Mouse (Mus musculus) megakaryocyte-erythroid progenitor cell, adult 5-6 weeks (primary cell): ENCODE results near the gene Sdccag8. TPM values are rescaled to one million over a fixed set of nuclear protein-coding genes. Genes with fewer than 3 reads are reported as not detected.

Experiments used
- ATAC-seq: replicated peaks from 2 replicates; pipeline ENCODE4 v1.8.0; 2016; ENCODE audit warnings: mild to moderate bottlenecking, inconsistent platforms; ENCODE audit not compliant: severe bottlenecking, poor library complexity, low FRiP score, low TSS enrichment
- total RNA-seq, 2 experiments: library from RNA; stranded (forward) in 1 of 2; stranded (reverse) in 1 of 2; fragments of 200-1000, 215-1000 nt in 1 of 2; fragments of >200 nt in 1 of 2; fragmentation: Nextera tagmentation in 1 of 2; gene quantifications; 2 replicates each; pipeline ENCODE4 v1.2.3; 2014 to 2017

Gene Sdccag8
- 4.9 and 11.9 TPM in 2 replicates for total RNA-seq (2014; fragmentation: Nextera tagmentation)
- 11.3 and 26.9 TPM in 2 replicates for total RNA-seq (2017)

- peak; percentile 92 for ATAC-seq
Observed at GRCm38 (mm10) chr1:176814591-176815062, at the start of gene Sdccag8. TSS of gene Sdccag8 (plus strand) at chr1:176814660.

- ATAC-seq: no peak
Observed at GRCm38 (mm10) chr1:176774533-176774932, 39.9 kb upstream of the Sdccag8 start.

- ATAC-seq: no peak
Observed at GRCm38 (mm10) chr1:176789326-176789725, 25.1 kb upstream of the Sdccag8 start.

GRCm38 (mm10) chr1:176792175-176792574 is 22.3 kb upstream of the Sdccag8 start:
- ATAC-seq: no peak

DNA sequence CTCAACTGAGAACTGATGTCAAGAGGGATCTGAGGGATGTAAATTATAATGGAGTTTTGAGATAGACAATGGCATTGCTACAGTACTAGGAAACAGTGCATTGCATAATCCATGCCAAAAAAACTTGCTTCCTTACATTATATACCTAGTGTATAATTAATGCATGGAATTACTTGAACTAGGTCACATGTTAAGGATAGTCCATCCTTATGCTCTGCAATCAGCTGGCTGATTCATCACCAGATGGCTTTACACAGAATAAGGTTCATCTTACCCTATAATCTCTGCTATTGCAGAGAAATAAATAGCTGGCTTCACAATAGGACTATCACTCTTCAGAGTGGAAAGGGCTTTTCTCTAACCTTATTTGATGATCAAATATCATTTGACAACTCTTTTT is 15.8 kb upstream of the Sdccag8 start:
- ATAC-seq: no peak

GRCm38 (mm10) chr1:176800728-176801365 is 13.6 kb upstream of the Sdccag8 start:
- ATAC-seq: peak; percentile 74

DNA sequence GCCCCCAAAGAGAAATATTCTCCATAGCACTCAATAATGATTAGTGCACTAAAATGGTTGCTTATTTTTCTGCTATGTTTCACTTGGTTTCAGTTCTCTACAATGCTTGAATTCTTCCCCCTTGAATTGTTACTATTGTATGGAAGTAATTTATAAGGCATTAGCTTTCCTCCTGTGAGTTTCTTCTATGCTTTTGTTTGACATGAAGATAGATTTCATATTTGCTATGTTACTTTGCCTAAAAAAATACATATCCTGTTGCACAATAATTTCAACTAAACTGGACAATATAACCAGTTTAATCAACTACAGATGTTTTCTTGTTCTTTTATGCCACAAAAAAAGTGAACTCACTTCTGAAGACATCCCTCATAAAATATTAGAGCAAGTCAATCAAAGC is 4.3 kb upstream of the Sdccag8 start:
- no peak for ATAC-seq

DNA sequence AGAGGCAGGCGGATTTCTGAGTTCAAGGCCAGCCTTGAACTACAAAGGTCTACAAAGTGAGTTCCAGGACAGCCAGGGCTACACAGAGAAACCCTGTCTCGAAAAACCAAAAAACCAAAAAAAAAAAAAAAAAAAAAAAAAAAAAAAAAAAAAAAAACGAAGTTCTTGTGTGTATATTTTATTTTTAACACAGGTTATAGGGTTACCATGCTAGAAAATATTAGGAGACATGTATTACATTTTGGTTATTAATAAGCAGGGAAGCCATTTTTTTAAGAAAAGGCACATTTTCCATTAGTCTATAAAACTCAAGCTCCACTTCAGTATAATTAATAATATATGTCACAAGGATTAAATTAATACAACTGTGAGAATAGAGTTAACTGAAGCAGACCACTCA is 2.6 kb upstream of the Sdccag8 start:
- ATAC-seq: no peak

DNA sequence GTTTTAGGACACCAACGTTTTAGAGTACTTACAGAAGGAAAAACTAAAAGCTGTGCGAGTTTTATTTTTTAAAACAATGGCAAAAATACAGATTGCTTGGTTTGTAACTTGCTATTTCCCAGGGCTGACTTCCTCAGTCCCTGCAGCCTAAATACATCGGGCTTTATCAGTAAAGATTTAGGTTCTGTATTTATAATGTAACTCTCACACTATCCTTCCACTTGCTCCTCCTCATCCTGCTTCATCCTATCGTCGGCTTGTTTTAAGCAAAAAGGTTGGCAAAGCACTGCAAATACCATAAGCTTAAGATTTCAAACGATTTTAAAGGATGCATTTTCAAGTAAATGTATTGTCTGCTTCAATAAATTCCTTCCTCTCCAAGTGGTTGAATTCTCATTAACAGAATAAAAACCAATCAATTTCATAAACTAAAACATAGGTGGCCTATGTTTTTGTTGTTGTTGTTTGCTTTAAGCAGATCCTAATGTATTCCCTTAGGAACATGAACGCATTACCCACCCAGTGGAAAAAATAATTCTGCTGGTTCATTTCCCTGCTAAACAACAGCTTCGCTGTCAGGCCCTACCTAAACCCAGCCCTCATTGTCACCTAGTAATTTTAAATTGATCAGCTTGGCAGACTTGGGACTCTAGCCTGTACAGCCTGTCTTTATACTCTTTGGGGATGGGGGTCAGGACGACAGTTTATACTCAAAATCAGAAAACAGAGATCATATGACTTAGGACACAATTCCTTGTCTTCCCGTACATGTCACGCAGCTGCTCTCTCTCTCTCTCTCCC is 1.8 kb upstream of the Sdccag8 start:
- ATAC-seq: no peak

DNA sequence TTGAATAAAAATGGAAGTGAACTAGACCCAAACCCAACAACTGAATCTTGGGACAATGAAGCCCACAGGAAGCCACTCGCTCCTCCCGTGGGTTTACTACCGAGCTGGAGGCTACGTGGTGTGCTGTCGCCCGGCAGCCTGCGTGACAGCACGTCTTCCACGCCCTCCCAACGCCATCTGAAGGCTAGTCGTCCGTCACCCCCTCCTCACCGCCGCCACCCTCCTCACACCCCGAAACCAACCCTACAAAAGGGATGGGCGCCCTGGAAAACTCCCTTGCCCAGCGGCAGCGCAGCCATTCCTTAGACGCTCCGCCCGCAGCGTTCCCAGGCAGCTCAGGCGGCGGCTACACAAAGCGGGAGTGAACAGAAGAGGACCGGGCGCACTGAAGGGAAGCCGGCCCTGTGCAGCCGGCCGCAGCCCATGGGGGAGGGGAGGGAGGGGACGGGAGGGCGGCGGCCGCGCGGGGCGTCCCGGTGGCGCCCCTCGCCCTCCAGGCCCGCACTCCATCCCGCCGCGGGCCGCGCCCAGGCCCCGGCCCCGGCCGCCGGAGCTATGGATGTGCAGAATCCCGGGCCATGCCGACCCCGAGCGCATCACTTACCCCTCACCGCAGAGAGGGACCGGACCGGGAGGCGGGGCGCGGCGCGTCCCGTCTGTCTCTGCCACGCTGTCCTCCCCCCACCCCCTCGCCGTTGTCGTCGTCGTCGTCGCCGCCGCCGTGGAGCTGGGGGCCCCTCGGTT is 996 bp upstream of the Sdccag8 start:
- ATAC-seq: peak; percentile 38

DNA sequence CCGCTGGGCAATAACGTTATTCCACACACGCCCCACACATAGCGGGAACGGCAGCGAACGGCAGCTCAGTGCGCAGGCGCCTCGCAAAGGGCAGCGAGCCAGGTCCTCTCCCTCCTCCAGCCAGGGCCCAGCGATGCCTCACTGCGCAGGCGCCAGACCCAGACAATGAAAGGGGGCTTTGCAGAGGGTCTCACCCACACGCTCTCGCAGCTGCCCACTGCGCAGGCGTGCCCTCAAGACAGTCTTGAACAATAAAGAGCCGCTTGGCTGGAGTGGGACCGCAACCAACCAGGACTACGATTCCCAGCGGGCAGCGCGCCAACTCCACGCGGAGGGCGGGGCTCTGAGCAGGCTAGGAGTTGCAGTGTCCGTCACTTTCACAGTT is 432 bp upstream of the Sdccag8 start, which contains the start of gene Cep170:
Gene Cep170 (minus strand): TSS at position 32 of the 385 bp plus-strand sequence.
- peak; percentile 59 for ATAC-seq

GRCm38 (mm10) chr1:176816728-176817127 is 2.3 kb downstream of the Sdccag8 start:
- ATAC-seq: no peak

DNA sequence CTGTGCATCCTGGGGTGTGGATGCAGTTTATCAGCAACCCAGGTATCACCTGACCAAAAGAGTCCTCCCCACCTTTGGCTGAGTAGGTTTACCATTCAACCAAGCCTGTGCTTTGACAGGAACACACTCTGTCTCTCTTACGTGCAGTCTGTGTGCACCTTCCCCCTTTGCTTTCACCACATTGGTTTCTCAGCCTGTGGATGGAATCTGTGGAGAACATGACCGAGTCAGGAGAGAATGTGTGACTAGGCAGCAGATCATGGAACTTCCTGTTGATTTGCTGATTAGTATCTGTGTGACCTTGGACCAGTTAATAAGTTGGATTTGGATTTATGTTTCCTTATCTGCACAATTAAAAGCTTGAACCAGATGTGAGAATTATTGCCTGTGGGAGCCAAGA is 3.7 kb downstream of the Sdccag8 start:
- ATAC-seq: no peak

GRCm38 (mm10) chr1:176818763-176819162 is 4.3 kb downstream of the Sdccag8 start:
- no peak for ATAC-seq

GRCm38 (mm10) chr1:176821929-176822328 is 7.5 kb downstream of the Sdccag8 start:
- peak; percentile 96 for ATAC-seq

- ATAC-seq: peak; percentile 70
Observed at GRCm38 (mm10) chr1:176822949-176823348, 8.5 kb downstream of the Sdccag8 start.

GRCm38 (mm10) chr1:176823889-176824288 is 9.4 kb downstream of the Sdccag8 start:
- no peak for ATAC-seq

- no peak for ATAC-seq
Observed at GRCm38 (mm10) chr1:176824611-176825010, 10.2 kb downstream of the Sdccag8 start.

DNA sequence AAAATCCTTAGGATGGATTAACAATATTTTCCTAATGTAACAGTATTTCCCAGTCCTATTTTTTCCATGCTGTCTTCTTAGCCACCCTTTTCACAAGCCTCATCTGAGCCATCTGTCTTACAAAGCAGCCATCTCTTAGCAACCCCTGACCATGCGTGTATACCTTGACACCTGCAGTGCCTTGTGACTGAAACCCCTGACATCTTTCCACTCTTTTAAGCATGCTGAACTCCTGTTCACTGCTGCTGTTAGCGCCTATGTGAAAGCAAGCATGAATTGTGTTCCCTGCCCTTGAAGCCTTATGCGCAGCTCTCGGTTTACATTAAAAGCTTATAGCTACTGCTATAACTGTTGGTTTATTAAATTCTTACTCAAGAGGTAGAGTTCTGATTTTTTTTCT is 10.6 kb downstream of the Sdccag8 start:
- no peak for ATAC-seq

- ATAC-seq: no peak
Observed at GRCm38 (mm10) chr1:176826186-176826585, 11.7 kb downstream of the Sdccag8 start.
